Mouse (Mus musculus) embryonic facial prominence, embryonic 10.5 days (tissue): Measurements from ENCODE around the gene Rbfox1. TPM values are rescaled to one million over a fixed set of nuclear protein-coding genes. Genes with fewer than 3 reads are reported as not detected.
A peak's percentile ranks its signal among the peaks of the same experiment; 100 is the strongest.

ENCODE experiments used
- DNase-seq: peaks from one replicate; pipeline ENCODE4 v3.0.0-alpha.2; 2017; ENCODE audit warnings: low spot score
- H3K27ac ChIP-seq: fragments of 300-500 bp; sonication (generic); replicated peaks from 2 replicates; pipeline ENCODE4 v1.5.1; 2016; ENCODE audit warnings: mild to moderate bottlenecking
- H3K27me3 ChIP-seq: fragments of 300-500 bp; sonication (generic); replicated peaks from 2 replicates; pipeline ENCODE4 v1.6.1; 2016; ENCODE audit warnings: low read depth, mild to moderate bottlenecking; ENCODE audit not compliant: poor library complexity, severe bottlenecking
- H3K36me3 ChIP-seq: fragments of 300-500 bp; sonication (generic); replicated peaks from 2 replicates; pipeline ENCODE4 v1.6.1; 2016; ENCODE audit warnings: mild to moderate bottlenecking, moderate library complexity
- H3K4me1 ChIP-seq: fragments of 300-500 bp; sonication (generic); 2 replicates; pipeline ENCODE4 v1.6.1; 2016
- H3K4me3 ChIP-seq: fragments of 300-500 bp; sonication (generic); 2 replicates; pipeline ENCODE4 v1.5.1; 2016; ENCODE audit warnings: mild to moderate bottlenecking, moderate library complexity
- H3K9me3 ChIP-seq: fragments of 300-500 bp; sonication (generic); 2 replicates; pipeline ENCODE4 v1.6.1; 2016; ENCODE audit warnings: mild to moderate bottlenecking
- WGBS: fragments of 180-500 bp; shearing (Covaris S2); methylation state at CpG from one replicate; pipeline ENCODE4 v1.1.7; 2016; 5-methylcytosine and 5-hydroxymethylcytosine counted together
- polyA plus RNA-seq: library from polyadenylated mRNA; unstranded; fragments of >200 nt; fragmentation: Nextera tagmentation; extraction: Ambion mirVana; gene quantifications from 2 replicates; pipeline ENCODE4 v1.2.1, GENCODE M21; 2016

Rbfox1 gene
- polyA plus RNA-seq, 1 experiment from 2014 or later, result 2.3 TPM

DNA sequence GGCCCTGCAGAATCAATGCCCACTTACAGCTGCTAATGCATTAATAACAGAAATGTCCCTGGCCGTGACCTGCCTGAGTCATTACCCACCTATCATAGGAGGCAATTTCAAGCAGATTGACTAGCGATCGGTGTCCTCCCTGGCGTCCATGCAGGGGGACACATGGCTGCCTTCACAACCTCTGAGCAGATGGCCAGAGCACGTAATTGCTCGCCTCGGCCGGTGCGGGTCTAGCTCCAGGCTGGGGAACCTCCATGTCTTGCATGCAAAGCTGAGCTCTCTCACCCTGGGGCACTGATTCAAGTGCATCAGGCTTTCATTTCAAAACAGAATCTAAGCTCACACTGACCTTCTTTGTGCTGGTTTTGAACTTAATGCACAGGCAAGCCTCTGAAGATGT lies 295.7 kb downstream of the Rbfox1 start:
- Histone ChIP-seq H3K9me3 (no peaks in the 10 kb centered on the region), H3K36me3 (no peaks in the 10 kb centered on the region), H3K27ac (no peak overlapping the region), H3K4me3 (no peak overlapping the region), H3K27me3 (no peaks in the 10 kb centered on the region), H3K4me1 (no peaks in the 10 kb centered on the region)
- WGBS, result 88% methylated on average over 9 of the region's 9 CpGs
- no peak for DNase-seq

DNA sequence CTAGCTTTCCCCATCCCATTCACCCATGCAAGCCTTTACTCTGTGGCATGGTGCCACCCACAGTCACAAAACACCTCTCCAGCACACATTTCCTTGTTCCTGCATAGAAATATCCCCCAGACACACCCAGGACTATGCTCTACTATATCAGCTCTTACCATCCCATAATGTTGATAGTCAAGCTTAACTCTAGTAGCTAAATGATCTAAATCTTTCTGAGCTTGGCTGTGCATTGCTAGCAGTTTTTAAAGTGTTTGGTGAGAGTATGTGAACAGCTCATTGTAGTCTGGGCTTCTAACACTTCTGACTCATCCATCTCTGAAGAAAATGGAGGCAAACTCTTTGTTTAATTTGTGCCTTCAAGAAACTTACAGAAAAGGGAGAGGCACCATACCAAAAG lies 297.2 kb downstream of the Rbfox1 start:
- Histone ChIP-seq H3K4me3 (no peak overlapping the region), H3K4me1 (no peaks in the 10 kb centered on the region), H3K9me3 (no peaks in the 10 kb centered on the region), H3K27me3 (no peaks in the 10 kb centered on the region), H3K27ac (no peak overlapping the region), H3K36me3 (no peaks in the 10 kb centered on the region)
- no peak for DNase-seq

DNA sequence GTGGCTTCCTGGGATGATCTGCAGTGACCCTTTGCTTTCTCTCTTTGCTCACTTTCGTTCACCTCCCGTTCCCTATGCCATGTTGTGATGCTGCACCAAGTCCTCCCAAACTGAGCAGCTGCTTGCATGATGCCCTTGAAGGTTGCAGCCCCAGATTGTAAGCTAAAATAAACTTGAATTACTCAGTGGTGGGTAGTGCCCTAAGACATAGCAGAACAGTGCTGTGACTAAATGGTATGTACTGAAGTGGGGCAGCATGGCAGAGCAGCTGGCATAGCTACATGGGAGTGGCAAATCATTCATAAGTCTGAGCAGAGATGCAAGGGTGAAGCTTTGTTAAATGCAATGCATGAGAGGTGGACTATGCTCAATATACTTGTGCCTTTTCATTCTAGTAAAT lies 307.2 kb downstream of the Rbfox1 start:
- no peaks in the 10 kb centered on the region for H3K9me3 ChIP-seq
- no peak overlapping the region for H3K27ac ChIP-seq
- H3K36me3 ChIP-seq, result no peaks in the 10 kb centered on the region
- 76% methylated on average over 2 of the region's 2 CpGs for WGBS
- no peak for DNase-seq
- no peaks in the 10 kb centered on the region for H3K4me1 ChIP-seq
- no peaks in the 10 kb centered on the region for H3K27me3 ChIP-seq
- H3K4me3 ChIP-seq, result no peak overlapping the region

DNA sequence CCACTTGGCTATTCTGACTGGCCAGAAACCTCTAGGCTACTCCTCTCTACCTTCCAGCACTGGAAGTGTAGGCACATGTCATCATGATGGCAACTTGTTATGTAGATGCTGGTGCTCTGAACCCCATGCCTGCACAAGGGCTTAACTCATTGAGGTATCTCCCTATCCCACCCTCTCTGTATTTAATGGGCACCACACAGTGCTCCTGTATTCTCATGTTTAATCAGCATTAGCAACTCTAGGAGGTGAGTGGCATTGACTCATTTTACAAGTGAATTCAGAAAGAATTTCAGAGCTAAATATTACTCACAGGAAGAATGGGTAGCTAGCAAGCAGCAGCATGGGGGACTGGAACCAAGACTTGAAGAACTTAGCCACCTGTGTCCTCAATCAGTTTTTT lies 321.3 kb downstream of the Rbfox1 start:
- no peaks in the 10 kb centered on the region for H3K27me3 ChIP-seq
- no peaks in the 10 kb centered on the region for H3K9me3 ChIP-seq
- H3K4me1 ChIP-seq, result no peaks in the 10 kb centered on the region
- no peak for DNase-seq
- H3K4me3 ChIP-seq, result no peak overlapping the region
- H3K36me3 ChIP-seq, result no peaks in the 10 kb centered on the region
- H3K27ac ChIP-seq, result no peak overlapping the region

DNA sequence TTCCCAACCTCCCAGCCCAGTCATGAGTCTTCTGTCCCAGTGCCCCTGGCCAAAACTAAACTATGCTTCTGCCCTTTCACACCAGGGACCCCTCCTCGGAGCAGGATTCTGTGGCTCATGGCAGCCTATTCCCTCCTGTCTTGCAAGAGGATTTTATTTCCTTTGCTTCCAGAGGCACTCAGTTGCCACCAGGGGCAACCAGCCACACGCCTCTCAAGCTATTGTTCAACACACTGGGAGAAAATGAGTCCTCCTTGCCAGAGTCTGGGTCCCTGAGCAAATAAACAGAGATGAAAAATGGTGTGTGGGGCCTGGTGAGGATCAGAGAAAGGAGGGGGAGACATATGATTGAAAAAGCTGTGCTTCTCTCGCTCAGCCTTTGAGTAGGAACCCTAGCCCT lies 327.8 kb downstream of the Rbfox1 start:
- H3K27me3 ChIP-seq, result no peaks in the 10 kb centered on the region
- DNase-seq, result peak; percentile 15
- H3K9me3 ChIP-seq, result no peaks in the 10 kb centered on the region
- no peak overlapping the region; the same call in 1 of the 2 replicates for H3K27ac ChIP-seq
- WGBS, result 36% methylated on average over 3 of the region's 3 CpGs
- H3K4me1 ChIP-seq, result no peaks in the 10 kb centered on the region
- no peak overlapping the region for H3K4me3 ChIP-seq
- no peaks in the 10 kb centered on the region for H3K36me3 ChIP-seq

DNA sequence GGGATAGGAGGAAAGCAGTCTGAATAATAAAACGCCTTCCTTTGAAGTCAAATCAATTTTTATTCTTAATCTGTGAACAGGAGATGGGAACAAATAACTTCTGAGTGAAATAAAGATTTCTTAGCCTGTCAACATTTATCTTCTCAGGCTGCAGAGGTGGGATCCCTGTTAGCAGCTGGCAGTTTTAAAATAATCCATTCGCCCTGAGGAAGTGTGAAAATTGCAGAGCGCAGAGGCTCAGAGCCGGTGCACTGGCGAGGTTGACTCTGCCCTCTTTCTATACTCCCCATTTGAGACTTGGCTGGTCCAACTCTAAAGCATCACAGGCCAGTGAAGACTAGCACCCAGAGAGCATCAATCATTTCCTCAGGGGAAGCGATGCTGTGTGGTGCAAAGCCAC lies 342.3 kb downstream of the Rbfox1 start:
- 70% methylated on average over 6 of the region's 6 CpGs for WGBS
- Histone ChIP-seq H3K4me1 (no peaks in the 10 kb centered on the region), H3K27me3 (no peaks in the 10 kb centered on the region), H3K27ac (no peak overlapping the region), H3K4me3 (no peak overlapping the region), H3K9me3 (no peaks in the 10 kb centered on the region), H3K36me3 (no peaks in the 10 kb centered on the region)
- DNase-seq, result no peak

DNA sequence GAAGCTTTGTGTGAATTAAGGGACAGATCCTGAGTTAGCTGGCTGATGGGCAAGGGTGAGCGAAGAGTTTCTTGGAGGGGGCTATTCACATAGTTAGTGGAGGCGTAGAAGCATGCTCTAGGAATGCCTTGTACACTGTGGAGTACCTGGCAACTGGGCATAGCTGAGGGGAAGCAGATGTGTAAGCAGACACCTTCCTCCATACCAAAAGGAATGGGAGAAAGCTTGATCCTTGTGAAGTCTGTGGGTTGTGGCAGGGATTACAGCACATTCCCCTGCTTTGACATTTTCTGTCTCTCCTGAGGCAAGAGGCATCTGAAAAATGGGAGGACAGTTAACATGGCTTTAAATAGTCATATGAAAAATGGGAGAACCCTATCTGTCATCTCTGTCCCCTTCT lies 347.8 kb downstream of the Rbfox1 start:
- Histone ChIP-seq H3K27ac (no peak overlapping the region), H3K4me1 (no peaks in the 10 kb centered on the region), H3K9me3 (no peaks in the 10 kb centered on the region), H3K36me3 (no peaks in the 10 kb centered on the region), H3K27me3 (no peaks in the 10 kb centered on the region), H3K4me3 (no peak overlapping the region)
- WGBS, result 87% methylated on average over 2 of the region's 2 CpGs
- no peak for DNase-seq

DNA sequence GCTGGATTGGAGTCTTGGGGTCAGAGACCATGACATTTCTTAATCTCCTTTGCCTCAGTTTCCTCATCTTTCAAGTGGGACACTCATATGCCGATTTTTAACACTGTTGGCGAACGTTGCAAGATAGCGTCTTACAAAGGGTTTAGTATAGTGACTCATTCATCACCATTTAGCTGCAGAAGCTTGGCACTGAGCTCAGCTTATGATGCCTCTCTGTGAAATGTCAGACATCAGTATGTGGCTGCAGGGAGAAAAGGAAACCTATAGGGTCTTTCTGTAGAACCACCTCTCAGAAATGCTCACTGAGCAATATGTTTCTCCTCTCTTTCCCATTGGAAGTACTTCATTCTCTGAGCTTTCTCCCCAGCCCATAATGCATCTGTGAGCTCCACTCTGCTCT lies 356.2 kb downstream of the Rbfox1 start:
- no peaks in the 10 kb centered on the region for H3K36me3 ChIP-seq
- no peaks in the 10 kb centered on the region for H3K27me3 ChIP-seq
- no peaks in the 10 kb centered on the region for H3K9me3 ChIP-seq
- 95% methylated on average over 4 of the region's 4 CpGs for WGBS
- H3K4me1 ChIP-seq, result no peaks in the 10 kb centered on the region
- no peak overlapping the region for H3K4me3 ChIP-seq
- no peak overlapping the region for H3K27ac ChIP-seq
- DNase-seq, result no peak

DNA sequence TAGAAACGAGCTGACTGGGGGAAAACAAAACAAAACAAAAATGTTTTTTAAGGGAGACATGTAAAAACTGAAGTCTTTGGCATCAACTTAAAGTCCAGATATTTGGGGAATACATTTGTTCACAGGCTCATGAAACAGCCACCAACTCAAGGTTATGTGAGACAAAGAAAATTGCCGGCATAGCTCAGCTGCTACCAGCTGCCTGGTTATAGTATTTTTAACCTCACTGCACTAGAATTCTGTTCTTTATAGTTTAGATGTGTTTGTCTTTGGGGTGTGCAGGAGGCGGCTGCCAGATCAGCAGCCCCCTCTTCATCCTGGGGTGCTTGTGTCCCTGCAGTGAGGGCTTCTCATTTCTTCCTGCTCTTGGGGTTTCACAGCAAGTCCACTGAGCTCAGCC lies 357.3 kb downstream of the Rbfox1 start:
- H3K4me3 ChIP-seq, result no peak overlapping the region
- H3K27ac ChIP-seq, result no peak overlapping the region
- H3K9me3 ChIP-seq, result no peaks in the 10 kb centered on the region
- 77% methylated on average over 3 of the region's 3 CpGs for WGBS
- no peaks in the 10 kb centered on the region for H3K27me3 ChIP-seq
- no peaks in the 10 kb centered on the region for H3K36me3 ChIP-seq
- DNase-seq, result no peak
- no peaks in the 10 kb centered on the region for H3K4me1 ChIP-seq

DNA sequence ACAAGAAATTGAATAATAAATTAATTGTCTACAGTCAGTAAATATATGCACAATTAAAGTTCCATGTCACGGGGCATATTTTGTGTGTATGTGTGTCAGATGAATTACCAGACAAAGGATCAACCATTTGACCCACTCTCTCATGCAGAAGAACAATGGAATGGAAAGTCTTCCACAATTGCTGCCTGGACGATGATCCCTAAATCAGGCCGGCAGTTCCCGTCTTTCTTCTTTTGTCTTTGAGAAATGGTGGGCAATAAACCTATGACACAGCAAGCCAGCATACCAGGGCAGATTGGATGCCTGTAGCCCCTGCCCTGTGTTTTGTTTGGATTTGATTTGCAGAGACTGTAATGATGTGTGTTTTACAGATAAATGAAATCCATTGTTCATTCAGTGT lies 362.4 kb downstream of the Rbfox1 start:
- no peak for DNase-seq
- Histone ChIP-seq H3K27me3 (no peaks in the 10 kb centered on the region), H3K9me3 (no peaks in the 10 kb centered on the region), H3K4me1 (no peaks in the 10 kb centered on the region), H3K36me3 (no peaks in the 10 kb centered on the region), H3K27ac (no peak overlapping the region), H3K4me3 (no peak overlapping the region)
- 75% methylated on average over 4 of the region's 4 CpGs for WGBS

DNA sequence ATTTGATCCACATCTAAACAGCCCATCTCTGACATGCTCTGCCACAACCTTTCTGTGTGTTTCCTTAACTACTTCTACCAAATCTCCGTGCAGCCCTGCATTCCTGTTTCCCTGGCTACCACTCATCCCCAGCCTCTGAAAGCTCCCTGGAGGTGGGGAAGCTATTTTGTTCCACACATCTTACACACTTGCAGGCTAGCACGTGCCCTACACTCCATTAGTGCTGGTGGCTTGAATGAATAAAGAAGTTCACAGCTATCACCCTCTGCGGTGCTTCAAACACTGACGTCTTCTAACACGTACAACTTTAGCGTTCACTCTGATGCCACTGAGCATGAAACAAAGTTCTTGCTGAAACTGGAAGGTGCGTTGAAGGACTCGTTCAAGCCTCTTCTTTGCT lies 379.4 kb downstream of the Rbfox1 start:
- Histone ChIP-seq H3K27me3 (no peaks in the 10 kb centered on the region), H3K4me1 (no peaks in the 10 kb centered on the region), H3K9me3 (no peaks in the 10 kb centered on the region), H3K27ac (no peak overlapping the region), H3K4me3 (no peak overlapping the region), H3K36me3 (no peaks in the 10 kb centered on the region)
- no peak for DNase-seq
- WGBS, result 80% methylated on average over 8 of the region's 8 CpGs

DNA sequence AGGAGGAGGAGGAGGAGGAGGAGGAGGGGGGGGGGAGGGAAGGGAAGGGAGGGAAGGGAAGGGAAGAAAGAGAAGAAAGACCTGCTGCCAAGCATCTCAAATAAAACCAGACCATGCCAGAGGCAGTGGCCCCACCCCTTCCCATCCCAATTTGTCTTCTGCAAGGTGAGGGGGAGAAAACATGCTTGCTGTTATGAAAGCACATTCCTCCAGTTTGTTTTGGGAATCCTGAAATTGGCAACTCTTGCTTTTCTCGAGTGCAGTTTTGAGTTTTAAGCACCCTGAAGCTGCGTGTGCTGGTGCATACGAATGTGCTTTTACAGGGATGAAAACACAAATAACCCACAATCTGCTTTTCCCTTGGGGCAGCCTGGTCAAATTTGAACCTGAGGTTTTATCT lies 380.5 kb downstream of the Rbfox1 start:
- H3K4me1 ChIP-seq, result no peaks in the 10 kb centered on the region
- no peaks in the 10 kb centered on the region for H3K9me3 ChIP-seq
- no peaks in the 10 kb centered on the region for H3K27me3 ChIP-seq
- H3K27ac ChIP-seq, result no peak overlapping the region
- H3K36me3 ChIP-seq, result no peaks in the 10 kb centered on the region
- no peak for DNase-seq
- H3K4me3 ChIP-seq, result no peak overlapping the region
- WGBS, result 86% methylated on average over 3 of the region's 3 CpGs

DNA sequence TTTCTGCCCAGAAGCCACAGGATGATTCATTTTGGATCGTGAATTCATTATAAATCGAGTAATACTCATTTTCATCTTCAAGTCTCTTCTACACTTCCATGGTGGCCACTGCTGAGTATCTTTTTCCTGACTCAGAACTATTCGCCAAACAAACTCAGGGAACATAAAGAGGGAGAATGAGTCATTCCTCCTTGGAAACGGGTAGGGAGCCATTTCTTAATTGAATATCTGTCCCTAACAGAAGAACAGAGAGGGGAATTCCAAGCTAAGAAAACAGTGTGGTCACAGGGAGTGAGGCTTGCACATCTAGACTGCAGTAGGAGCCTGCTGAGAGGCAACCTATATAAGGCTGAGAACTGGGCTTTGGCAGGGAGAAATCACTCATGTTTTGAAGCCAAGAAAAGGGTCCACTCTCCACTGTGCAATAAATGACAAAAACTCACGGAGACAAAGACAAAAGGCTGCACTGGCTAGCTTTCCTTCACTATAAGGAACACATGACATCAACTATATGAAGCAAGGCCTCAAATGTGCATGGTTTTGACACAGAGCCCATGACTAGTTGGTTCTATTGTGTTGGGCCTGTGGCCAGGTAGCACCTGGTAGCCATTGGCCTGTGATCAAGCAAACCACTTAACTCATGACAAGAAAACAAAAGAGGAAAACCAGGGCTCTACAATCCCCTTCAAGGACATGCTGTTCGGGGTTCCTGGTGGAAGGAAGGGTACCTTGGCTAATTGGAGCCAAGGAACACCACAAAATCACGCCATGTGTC lies 386.6 kb downstream of the Rbfox1 start:
- 79% methylated on average over 7 of the region's 7 CpGs for WGBS

DNA sequence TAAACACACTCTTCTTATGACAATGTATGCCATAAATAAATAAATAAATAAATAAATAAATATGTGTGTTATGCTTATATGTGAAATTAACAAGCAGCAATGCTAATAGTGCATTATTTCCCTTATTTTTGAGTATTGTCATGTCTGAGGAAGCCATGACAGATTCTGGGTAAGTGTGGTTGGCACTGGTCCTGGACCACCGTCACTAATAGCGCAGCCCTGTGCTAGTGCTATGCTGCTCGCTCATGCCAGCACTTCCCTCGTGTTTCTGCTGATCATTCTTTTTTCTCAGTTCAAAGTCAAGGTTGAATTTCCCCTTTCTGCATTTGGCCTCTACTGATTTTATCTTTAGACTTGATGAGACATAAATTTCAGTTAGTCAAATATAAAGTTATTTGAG lies 398.3 kb downstream of the Rbfox1 start:
- DNase-seq, result no peak
- Histone ChIP-seq H3K4me1 (no peaks in the 10 kb centered on the region), H3K9me3 (no peaks in the 10 kb centered on the region), H3K27ac (no peak overlapping the region), H3K36me3 (no peaks in the 10 kb centered on the region), H3K4me3 (no peak overlapping the region), H3K27me3 (no peaks in the 10 kb centered on the region)
- 91% methylated on average over 4 of the region's 4 CpGs for WGBS

More for the DNA sequence above, 386.6 kb downstream of the Rbfox1 start:
- Histone ChIP-seq H3K4me3 (no peak overlapping the region), H3K36me3 (no peaks in the 10 kb centered on the region), H3K27me3 (no peaks in the 10 kb centered on the region), H3K27ac (no peak overlapping the region), H3K4me1 (no peaks in the 10 kb centered on the region), H3K9me3 (no peaks in the 10 kb centered on the region)
- DNase-seq, result no peak
